Mouse (Mus musculus) midbrain, embryonic 10.5 days (tissue): Measurements from ENCODE around the gene Noct. TPM values are rescaled to one million over a fixed set of nuclear protein-coding genes. Genes with fewer than 3 reads are reported as not detected.

Experiments
- DNase-seq: peaks from one replicate; pipeline ENCODE4 v3.0.0-alpha.2; 2017; ENCODE audit warnings: low spot score
- H3K27ac ChIP-seq: fragments of 300-500 bp; sonication (generic); replicated peaks from 2 replicates; pipeline ENCODE4 v1.5.1; 2016; ENCODE audit warnings: mild to moderate bottlenecking
- H3K27me3 ChIP-seq: fragments of 300-500 bp; sonication (generic); 2 replicates; pipeline ENCODE4 v1.6.1; 2016; ENCODE audit warnings: low read depth, mild to moderate bottlenecking; ENCODE audit not compliant: poor library complexity, severe bottlenecking
- H3K36me3 ChIP-seq: fragments of 300-500 bp; sonication (generic); 2 replicates; pipeline ENCODE4 v1.6.1; 2016; ENCODE audit warnings: mild to moderate bottlenecking, moderate library complexity
- H3K4me1 ChIP-seq: fragments of 300-500 bp; sonication (generic); 2 replicates; pipeline ENCODE4 v1.6.1; 2016
- H3K4me3 ChIP-seq: fragments of 300-500 bp; sonication (generic); 2 replicates; pipeline ENCODE4 v1.5.1; 2016; ENCODE audit warnings: mild to moderate bottlenecking, moderate library complexity
- H3K9me3 ChIP-seq: fragments of 300-500 bp; sonication (generic); replicated peaks from 2 replicates; pipeline ENCODE4 v1.6.1; 2016; ENCODE audit warnings: mild to moderate bottlenecking
- WGBS: fragments of 180-500 bp; shearing (Covaris S2); methylation state at CpG from one replicate; pipeline ENCODE4 v1.1.7; 2016; 5-methylcytosine and 5-hydroxymethylcytosine counted together
- polyA plus RNA-seq: library from polyadenylated mRNA; unstranded; fragments of >200 nt; fragmentation: Nextera tagmentation; extraction: Ambion mirVana; gene quantifications from 2 replicates; pipeline ENCODE4 v1.2.1, GENCODE M21; 2016

Gene Noct
- polyA plus RNA-seq, 1 experiment from 2014 or later = 9.8 TPM

DNA sequence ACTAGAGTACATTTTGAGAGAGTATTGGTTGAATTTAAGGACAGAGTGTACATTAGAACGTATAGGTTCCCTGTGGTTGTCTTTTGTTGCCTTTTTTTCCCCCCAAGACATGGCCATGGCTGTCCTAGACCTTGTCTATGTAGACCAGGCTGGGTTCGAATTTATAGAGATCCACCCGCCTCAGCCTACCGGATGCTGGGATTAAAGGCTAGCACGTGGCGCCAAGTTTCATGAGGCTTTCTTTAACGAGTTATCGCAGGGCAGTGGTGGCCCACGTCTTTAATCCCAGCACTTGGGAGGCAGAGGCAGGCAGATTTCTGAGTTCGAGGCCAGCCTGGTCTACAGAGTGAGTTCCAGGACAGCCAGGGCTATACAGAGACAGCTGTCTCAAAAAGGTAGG lies 1.7 kb downstream of the Noct start:
- Histone ChIP-seq H3K4me3 (peak overlapping the region; percentile 94), H3K36me3 (0 out of 2 replicates have a peak, but pooled peaks cover 5% of the 10 kb centered on the region), H3K27me3 (peaks cover 11% of the 10 kb centered on the region), H3K4me1 (peaks cover 28% of the 10 kb centered on the region), H3K9me3 (no peaks in the 10 kb centered on the region), H3K27ac (no peak overlapping the region; the same call in 1 of the 2 replicates)
- WGBS = 94% methylated on average over 10 of the region's 10 CpGs
- DNase-seq = no peak

DNA sequence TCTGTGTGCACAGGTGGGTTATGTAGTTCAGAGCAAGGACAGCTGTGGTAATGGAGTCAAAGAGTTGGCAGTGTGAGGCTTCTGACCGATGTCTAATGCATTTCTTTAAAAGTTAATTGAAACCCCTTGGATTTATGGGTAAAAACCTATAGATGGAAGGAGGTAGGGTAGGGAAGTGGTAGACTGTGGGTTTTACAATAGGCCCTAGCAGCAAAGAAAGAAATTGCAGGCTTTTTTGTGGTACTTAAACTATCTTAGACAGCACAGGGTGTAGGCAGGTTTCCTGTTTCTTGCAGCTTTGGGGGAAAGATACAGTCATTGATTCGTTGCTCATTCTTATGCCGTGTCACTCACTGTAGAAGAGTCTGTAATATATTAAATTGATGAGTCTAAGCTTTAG lies 2.4 kb downstream of the Noct start:
- Histone ChIP-seq H3K27ac (no peak overlapping the region), H3K4me1 (peaks cover 32% of the 10 kb centered on the region), H3K4me3 (peak overlapping the region; percentile 94; the same call in 1 of the 2 replicates), H3K36me3 (0 out of 2 replicates have a peak, but pooled peaks cover 5% of the 10 kb centered on the region), H3K9me3 (no peaks in the 10 kb centered on the region), H3K27me3 (peaks cover 11% of the 10 kb centered on the region)
- DNase-seq = no peak
- 92% methylated on average over 3 of the region's 3 CpGs for WGBS

DNA sequence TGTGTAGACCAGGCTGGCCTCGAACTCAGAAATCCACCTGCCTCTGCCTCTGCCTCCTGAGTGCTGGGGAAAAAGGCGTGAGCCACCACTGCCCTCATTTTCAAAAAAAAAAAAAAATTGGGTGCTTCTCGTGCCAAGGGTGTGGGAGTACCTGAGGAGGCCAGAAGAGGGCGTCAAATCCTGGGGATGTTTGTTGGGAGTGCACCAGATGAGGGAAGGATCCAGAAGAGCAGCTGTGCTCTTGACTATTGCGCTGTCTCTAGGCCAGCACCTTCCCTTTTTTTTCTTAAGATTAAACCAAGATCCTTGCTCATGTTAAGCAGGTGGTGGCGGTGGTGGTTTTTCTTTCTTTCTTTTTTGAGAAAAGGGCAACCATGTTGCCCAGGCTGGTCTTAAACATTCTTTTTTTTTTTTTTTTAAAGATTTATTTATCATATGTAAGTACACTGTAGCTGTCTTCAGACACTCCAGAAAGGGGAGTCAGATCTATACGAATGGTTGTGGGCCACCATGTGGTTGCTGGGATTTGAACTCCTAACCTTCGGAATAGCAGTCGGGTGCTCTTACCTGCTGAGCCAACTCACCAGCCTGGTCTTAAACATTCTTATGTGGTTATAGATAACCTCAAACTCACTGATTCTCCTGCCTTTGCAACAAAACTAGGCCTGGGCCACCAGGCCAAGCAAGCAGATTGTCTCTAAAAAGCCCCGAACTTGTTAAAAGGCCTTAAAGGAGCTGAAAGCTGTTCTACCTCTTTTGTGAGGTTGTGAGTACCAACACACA lies 4.0 kb downstream of the Noct start:
- 0 out of 2 replicates have a peak, but pooled peaks cover 5% of the 10 kb centered on the region for H3K36me3 ChIP-seq
- no peak for DNase-seq
- WGBS = 81% methylated on average over 10 of the region's 10 CpGs
- no peak overlapping the region for H3K4me3 ChIP-seq
- H3K9me3 ChIP-seq = no peaks in the 10 kb centered on the region
- H3K27ac ChIP-seq = no peak overlapping the region
- peaks cover 31% of the 10 kb centered on the region for H3K4me1 ChIP-seq
- peaks cover 5% of the 10 kb centered on the region for H3K27me3 ChIP-seq

DNA sequence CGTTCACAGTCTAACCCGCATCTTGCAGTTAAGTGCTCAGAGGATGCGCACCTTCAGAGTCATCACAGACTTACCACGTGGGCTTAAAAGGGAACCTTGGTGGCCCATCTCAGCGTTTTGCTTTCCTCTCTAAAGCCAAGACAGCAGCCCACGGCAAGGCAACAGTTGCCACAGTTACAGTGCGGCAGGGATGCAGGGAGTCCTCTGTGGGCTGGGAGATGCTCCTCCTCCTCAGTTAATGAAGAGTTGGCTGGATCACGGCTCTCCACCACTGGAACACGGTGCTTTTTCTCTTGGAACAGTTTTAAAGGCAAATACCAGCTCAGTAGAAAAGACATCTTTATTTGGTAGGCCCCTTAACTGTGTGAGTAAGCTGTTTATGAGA lies 4.6 kb downstream of the Noct start:
- H3K27me3 ChIP-seq = no peaks in the 10 kb centered on the region
- 88% methylated on average over 9 of the region's 9 CpGs for WGBS
- no peaks in the 10 kb centered on the region for H3K9me3 ChIP-seq
- no peak for DNase-seq
- H3K36me3 ChIP-seq = 0 out of 2 replicates have a peak, but pooled peaks cover 5% of the 10 kb centered on the region
- no peak overlapping the region for H3K4me3 ChIP-seq
- H3K27ac ChIP-seq = no peak overlapping the region
- H3K4me1 ChIP-seq = peaks cover 30% of the 10 kb centered on the region

DNA sequence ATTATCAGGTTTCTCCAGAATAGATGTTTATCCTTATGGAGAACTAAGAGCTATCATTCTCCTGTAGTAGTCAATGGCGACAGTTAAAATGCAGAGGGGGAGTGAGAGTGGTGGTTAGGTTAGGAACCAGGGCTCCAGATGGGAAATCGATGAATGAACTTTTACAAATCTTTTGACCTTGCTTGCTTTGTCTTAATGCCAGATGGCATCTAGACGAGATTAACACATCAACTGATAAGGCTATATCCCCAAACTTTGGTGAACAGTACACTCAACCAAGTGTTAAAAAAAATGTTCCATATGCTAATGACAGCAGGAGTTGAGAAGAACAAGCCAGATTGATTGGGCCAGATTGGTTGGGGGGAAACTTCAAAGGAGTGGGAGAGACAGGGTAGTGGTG lies 5.0 kb downstream of the Noct start:
- 87% methylated on average over 3 of the region's 3 CpGs for WGBS
- H3K4me1 ChIP-seq = peaks cover 30% of the 10 kb centered on the region

DNA sequence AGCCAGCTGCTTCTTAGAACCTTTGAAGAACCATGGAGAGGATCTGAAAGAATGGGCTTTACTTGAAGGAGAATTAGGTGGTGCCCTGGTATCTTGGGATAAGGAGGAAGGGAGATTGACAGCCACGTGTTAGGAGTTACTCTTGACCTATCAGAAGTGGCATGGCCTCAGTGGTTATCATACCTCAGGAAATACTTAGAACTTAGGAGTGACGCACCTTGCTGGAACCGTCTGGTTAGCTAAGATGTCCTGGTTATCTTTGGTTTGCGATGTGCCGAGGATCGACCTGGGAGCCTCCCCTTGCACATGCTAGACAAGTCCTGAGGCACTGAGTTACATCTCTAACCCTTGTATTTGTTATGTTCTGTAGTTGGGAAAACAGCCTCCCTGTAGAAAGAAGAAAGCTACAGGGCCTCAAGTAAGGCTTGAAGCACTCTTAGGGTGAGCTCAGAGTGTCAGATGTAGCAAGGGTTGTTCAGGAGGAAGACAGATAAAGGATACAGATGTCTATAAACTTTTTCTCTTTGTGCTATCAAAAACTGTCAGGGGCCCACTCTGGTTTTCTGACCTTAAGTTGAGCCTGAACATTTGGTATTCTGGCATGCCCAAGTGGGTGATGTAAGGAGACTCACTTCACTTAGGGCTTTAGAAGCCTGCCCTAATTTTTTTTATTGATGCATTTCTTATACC lies 6.0 kb downstream of the Noct start:
- Histone ChIP-seq H3K4me1 (peaks cover 31% of the 10 kb centered on the region), H3K36me3 (0 out of 2 replicates have a peak, but pooled peaks cover 5% of the 10 kb centered on the region), H3K4me3 (no peak overlapping the region), H3K27ac (no peak overlapping the region), H3K27me3 (no peaks in the 10 kb centered on the region), H3K9me3 (no peaks in the 10 kb centered on the region)
- no peak for DNase-seq
- 93% methylated on average over 6 of the region's 6 CpGs for WGBS

More for the DNA sequence above, 5.0 kb downstream of the Noct start:
- Histone ChIP-seq H3K27me3 (no peaks in the 10 kb centered on the region), H3K4me3 (no peak overlapping the region), H3K36me3 (0 out of 2 replicates have a peak, but pooled peaks cover 5% of the 10 kb centered on the region), H3K27ac (no peak overlapping the region), H3K9me3 (no peaks in the 10 kb centered on the region)
- no peak for DNase-seq

DNA sequence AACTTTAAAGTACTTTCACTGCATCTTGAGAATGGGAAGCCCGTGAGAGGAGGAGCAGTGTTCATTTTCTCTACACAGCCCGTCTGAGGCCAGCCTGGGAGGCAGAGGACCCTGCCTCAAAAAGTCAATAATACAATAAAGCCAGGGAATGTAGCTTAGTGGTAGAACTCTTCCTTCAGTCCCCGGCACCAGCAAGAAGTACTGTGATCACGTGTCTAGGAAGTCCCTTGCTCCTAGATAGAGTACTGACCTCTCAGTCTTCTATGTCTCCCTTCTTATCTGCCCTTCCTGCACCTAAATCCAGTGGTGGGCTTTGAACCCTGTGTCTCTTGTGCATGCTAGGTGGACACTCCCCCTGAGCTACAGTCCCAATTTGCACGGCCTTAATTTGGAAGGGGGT lies 6.6 kb downstream of the Noct start:
- WGBS = 82% methylated on average over 5 of the region's 5 CpGs
- Histone ChIP-seq H3K4me1 (peaks cover 25% of the 10 kb centered on the region), H3K27ac (no peak overlapping the region), H3K4me3 (no peak overlapping the region), H3K36me3 (0 out of 2 replicates have a peak, but pooled peaks cover 5% of the 10 kb centered on the region), H3K27me3 (no peaks in the 10 kb centered on the region), H3K9me3 (no peaks in the 10 kb centered on the region)
- DNase-seq = no peak

DNA sequence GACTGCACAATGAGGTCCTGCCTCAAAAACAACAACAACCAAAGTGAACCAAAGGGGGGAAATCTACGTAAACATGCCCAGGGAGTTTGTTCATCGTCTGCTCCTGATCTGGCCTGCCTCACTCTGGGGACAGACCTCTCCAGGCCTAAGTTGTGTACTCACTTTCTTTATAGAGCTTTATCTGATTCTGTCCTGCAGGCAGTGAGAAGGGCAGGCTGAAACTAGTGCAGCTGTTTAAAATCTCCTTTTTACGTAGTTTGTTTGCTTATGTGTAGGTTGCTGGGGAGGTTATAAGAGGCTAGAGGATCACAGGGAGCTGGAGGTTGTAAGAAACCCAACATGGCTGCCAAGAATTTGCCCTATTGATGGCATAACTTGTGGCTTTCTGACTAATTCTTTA lies 7.3 kb downstream of the Noct start:
- peaks cover 19% of the 10 kb centered on the region for H3K4me1 ChIP-seq
- H3K9me3 ChIP-seq = no peaks in the 10 kb centered on the region
- no peak overlapping the region for H3K4me3 ChIP-seq
- WGBS = 80% methylated on average over 3 of the region's 3 CpGs
- DNase-seq = peak; percentile 10
- no peaks in the 10 kb centered on the region for H3K27me3 ChIP-seq
- H3K36me3 ChIP-seq = 0 out of 2 replicates have a peak, but pooled peaks cover 5% of the 10 kb centered on the region
- H3K27ac ChIP-seq = no peak overlapping the region

DNA sequence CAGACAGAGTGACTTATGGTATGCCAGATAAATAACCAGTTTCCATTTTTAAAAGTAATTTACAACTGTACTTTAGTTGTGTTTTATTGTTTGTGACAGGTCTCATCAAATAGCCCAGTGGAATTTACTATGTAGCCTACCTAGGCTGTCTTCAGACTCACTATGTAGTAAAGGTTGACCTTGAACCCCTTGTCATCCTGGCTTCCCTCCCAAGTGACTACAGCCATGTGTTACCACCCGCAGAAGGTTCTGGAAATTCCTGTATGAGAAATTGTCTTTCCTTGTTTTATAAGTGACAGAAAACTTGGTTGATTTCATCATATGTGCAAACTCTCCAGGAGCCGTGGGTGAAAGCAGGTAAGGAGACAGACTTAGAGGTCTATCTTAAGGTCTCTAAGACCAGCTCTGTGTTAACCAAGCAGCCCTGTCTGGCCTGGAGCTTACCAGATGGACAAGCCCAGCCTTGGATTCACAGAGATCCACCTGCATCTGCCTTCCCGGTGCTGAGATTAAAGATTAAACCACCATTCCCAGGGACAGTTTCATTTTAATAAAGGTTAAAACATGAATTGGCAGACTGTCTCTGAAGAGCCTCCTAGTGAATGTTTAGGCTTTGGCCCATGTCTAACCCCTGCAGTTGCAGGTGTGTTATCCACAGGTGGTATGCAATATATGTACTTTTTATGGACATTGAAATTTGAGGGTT lies 8.1 kb downstream of the Noct start:
- H3K27me3 ChIP-seq = no peaks in the 10 kb centered on the region
- 91% methylated on average over 3 of the region's 3 CpGs for WGBS
- H3K27ac ChIP-seq = no peak overlapping the region
- no peaks in the 10 kb centered on the region for H3K9me3 ChIP-seq
- no peak for DNase-seq
- peaks cover 18% of the 10 kb centered on the region for H3K4me1 ChIP-seq
- H3K36me3 ChIP-seq = 0 out of 2 replicates have a peak, but pooled peaks cover 5% of the 10 kb centered on the region
- H3K4me3 ChIP-seq = no peak overlapping the region

DNA sequence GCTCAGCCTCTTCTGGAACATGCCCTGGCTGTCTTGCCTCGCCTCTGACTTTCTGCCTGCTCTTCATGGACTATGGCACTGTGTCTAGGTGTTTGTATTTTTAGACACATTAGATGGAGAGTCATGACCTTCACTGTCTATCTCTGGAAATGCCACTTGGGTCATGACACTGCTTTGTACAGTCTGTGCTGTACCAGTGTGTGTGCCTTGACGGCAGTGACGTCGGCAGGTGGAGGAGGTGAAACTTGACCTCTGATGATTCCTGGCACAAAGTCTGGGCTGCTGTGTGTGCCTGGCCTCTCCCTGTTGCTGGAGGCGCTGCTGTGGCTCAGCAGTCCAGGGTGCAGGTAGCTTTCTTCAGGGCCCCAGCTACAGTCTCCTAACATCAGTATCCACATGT lies 9.2 kb downstream of the Noct start:
- Histone ChIP-seq H3K36me3 (peaks cover 5% of the 10 kb centered on the region; the same call in 1 of the 2 replicates), H3K27ac (no peak overlapping the region), H3K9me3 (no peaks in the 10 kb centered on the region), H3K27me3 (no peaks in the 10 kb centered on the region), H3K4me3 (no peak overlapping the region), H3K4me1 (peaks cover 18% of the 10 kb centered on the region)
- DNase-seq = no peak
- WGBS = 67% methylated on average over 5 of the region's 5 CpGs

DNA sequence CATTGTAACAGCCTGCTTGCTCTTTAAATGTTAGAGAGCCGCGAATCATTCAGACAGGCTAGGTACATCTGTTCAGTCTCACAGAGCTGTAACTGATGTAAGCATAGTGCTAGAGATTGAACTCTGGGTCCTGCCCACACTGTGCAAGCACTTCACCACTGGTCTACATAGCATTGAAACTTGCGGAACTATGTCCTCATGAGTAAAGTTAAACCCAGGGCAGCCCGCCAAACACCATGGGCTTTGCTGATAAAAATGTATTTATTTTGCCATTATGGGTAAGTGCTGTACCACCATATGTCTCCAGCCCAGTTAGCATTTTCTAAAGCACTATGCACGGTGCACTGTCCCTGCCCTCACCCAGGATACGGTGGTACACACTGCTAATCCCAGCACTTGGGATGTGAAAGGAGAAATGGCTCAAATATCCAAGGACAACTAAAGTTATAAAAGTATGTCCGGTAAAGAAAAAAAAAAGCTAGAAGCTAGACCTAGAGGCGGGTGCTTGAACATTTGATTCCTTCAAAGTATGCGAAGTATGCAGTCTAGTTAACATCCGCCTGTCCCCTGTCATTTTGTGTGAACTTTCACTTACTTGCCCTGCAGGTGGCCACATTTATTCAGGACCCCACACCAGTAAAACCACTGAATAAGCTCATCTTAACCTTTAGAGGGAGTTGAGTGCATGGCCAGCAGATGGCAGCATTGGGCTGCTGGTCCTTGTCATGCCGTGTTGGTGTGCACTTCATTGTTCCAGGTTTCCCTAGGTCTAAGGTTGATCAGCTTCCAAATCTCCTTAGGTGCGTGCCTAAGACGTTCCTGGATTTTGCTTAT lies 9.9 kb downstream of the Noct start:
- DNase-seq = peak; percentile 84
- H3K4me1 ChIP-seq = peaks cover 18% of the 10 kb centered on the region
- no peaks in the 10 kb centered on the region for H3K27me3 ChIP-seq
- H3K4me3 ChIP-seq = no peak overlapping the region
- H3K27ac ChIP-seq = peak overlapping the region; percentile 42; the same call in 1 of the 2 replicates
- H3K36me3 ChIP-seq = peaks cover 7% of the 10 kb centered on the region
- WGBS = 60% methylated on average over 13 of the region's 13 CpGs
- H3K9me3 ChIP-seq = no peaks in the 10 kb centered on the region

DNA sequence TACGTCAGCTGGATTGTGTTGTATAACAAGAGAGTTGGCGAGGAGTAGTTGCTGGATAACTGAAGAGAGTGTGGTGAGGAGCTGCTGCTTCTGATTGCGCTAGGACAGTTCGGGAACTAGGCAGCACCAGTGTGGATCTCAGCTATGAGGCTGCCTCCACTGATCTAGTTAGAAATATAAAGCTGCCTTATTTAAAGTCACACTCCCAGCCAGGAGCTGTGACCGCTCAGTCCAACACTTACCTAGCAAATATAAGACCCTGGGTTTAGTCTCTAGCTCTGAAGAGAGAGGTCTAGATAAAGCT lies 10.5 kb downstream of the Noct start:
- no peak for DNase-seq
- Histone ChIP-seq H3K27me3 (no peaks in the 10 kb centered on the region), H3K27ac (peak overlapping the region; percentile 42; the same call in 1 of the 2 replicates), H3K4me3 (no peak overlapping the region), H3K9me3 (no peaks in the 10 kb centered on the region), H3K4me1 (peaks cover 18% of the 10 kb centered on the region), H3K36me3 (peaks cover 13% of the 10 kb centered on the region)
- 82% methylated on average over 5 of the region's 5 CpGs for WGBS
